Mouse (Mus musculus): ENCODE data around the gene Sez6l2.

DNA sequence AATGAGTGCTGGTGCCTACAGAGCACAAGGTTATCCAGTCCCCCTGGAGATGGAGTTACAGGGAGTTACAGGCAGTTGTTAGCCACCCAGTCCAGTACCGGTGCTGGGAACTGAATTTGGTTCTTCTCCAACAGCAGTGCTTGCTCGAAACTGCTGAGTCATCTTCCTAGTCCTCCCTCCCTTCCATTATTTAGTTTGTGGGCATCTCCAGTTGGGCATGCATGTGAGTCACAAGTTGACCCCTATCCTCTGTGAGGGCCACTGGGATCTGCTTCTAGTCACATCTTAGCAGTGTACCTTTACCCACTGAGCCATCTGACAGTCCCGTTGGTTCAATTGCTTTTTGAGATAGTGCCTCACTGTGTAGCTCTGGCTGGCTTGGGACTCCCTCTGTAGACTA is 44.8 kb upstream of the Sez6l2 start:
- TF ChIP-seq CTCF (IDR thresholded peaks at IDR 0.05; ENCODE audit: low read depth), result no peak
- TF ChIP-seq EP300 (IDR thresholded peaks at IDR 0.05; ENCODE audit: low read depth), result no peak

All from liver, postnatal 0 days (tissue).